Mouse (Mus musculus): Measurements from ENCODE around the gene B430218F22Rik. TPM values are rescaled to one million over a fixed set of nuclear protein-coding genes. Genes with fewer than 3 reads are reported as not detected.
"Not testable (repeated sequence)": the region's sequence is repeated elsewhere in the genome, so short reads cannot be mapped to it uniquely, and the experiment has no call there.

Gene B430218F22Rik
- 0.78 and 1.3 TPM in 2 replicates for polyA plus RNA-seq (2015; fragmentation: Nextera tagmentation; extraction: Ambion mirVana)

DNA sequence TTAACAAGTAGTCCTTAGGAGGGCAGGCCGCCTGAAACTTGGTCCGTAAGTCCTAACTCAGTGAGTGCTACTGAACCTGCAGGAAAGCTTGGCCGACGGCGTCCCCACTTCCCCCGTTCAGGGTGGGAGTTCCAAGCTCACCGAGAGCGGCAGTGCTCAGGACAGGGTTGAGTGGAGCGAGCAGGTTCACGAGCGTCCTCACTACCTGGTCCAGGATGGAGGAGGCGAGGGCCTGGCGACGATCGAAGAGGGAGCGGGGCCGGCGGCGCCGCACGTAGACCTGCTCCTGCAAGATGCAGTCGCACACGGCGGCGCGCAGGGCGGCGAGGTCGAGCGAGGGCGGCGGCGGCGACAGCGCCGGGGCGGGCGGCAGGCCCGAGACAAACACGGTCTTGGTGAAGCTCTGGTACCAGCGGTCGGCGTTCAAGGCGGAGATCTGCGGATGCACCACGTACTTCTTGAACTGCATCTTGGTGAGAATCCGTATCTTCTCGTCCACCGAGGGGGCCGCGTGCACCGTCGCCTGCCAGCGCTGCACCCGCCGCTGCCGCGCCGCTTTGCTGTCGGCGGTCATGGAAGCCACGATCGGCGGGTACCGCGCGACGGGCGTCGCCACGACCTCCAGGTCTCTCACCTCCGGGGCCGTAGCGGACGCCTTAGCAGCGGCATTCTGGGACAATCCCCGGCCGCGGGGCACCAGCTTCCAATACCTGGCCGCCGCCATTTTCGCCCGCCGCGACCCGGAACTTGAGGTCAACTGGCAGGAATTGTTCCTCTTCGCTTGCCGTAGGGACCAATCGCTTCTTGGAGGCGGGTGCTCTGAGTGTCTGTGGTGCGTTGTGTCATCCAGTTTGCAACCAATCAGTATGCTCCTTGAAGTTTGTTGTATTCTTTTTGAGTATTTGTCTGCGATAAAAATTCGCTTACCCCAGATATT is at the start of gene B430218F22Rik, which contains the start of gene Mrps30:
TSS of gene B430218F22Rik (plus strand) at position 120 of the 937 bp plus-strand sequence.
TSS of gene Mrps30 (minus strand) at position 742 of the 937 bp plus-strand sequence.
- no peaks in the 10 kb centered on the region for H3K9me3 ChIP-seq (ENCODE audit: control insufficient read depth, low read length)
- peak within 1 kb of the TSS; percentile 70 for H3K4me3 ChIP-seq (ENCODE audit: low read length)
- H3K4me2 ChIP-seq (ENCODE audit: low read length): peak within 1 kb of the TSS; percentile 89
- H3K27ac ChIP-seq (ENCODE audit: low read depth, low read length): peak within 1 kb of the TSS; percentile 79
- peak within 1 kb of the TSS; percentile 91 for H3K9ac ChIP-seq (ENCODE audit: low read depth, low read length)
- peaks cover 21% of the 10 kb centered on the region for H3K36me3 ChIP-seq (ENCODE audit: control insufficient read depth, insufficient read depth, low read length)
- no peaks in the 10 kb centered on the region for H3K27me3 ChIP-seq (replicated peaks; ENCODE audit: control insufficient read depth, insufficient read depth, low read length)
- peak; percentile 99 for ATAC-seq
- WGBS: under 1% methylated on average over 89 of the region's 93 CpGs
- H3K4me1 ChIP-seq (ENCODE audit: control insufficient read depth, insufficient read depth, low read depth, low read length): peaks cover 11% of the 10 kb centered on the region

DNA sequence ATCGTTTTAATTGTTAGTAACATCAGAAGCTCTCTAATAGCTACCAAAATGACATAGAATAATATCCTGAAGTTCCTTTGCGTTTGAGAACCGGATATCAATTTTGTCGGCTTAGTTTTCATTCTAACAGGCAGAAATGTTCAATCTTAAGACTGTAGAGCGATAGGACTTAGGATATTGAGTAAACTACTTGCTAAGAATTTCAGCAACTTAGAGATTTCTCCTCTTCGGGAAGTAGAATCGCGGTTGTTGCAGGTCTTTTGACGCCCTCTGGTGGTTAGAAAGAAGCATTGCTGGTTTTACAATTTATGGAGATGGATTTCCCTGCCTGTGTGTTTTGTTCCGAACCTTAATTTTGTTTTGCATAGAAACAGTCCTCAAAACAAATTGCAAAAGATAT is 36.2 kb upstream of the B430218F22Rik start:
- Histone ChIP-seq H3K27ac (ENCODE audit: low read depth, low read length) (no peak overlapping the region), H3K27me3 (replicated peaks; ENCODE audit: control insufficient read depth, insufficient read depth, low read length) (no peaks in the 10 kb centered on the region), H3K4me3 (ENCODE audit: low read length) (no peak overlapping the region), H3K9ac (ENCODE audit: low read depth, low read length) (no peak overlapping the region), H3K9me3 (ENCODE audit: control insufficient read depth, low read length) (no peaks in the 10 kb centered on the region), H3K36me3 (ENCODE audit: control insufficient read depth, insufficient read depth, low read length) (no peaks in the 10 kb centered on the region), H3K4me2 (ENCODE audit: low read length) (no peak overlapping the region), H3K4me1 (ENCODE audit: control insufficient read depth, insufficient read depth, low read depth, low read length) (no peaks in the 10 kb centered on the region)
- 0 out of 2 replicates have a peak, but pooled peaks have one; percentile 45 for ATAC-seq
- 23% methylated on average over 10 of the region's 10 CpGs for WGBS

DNA sequence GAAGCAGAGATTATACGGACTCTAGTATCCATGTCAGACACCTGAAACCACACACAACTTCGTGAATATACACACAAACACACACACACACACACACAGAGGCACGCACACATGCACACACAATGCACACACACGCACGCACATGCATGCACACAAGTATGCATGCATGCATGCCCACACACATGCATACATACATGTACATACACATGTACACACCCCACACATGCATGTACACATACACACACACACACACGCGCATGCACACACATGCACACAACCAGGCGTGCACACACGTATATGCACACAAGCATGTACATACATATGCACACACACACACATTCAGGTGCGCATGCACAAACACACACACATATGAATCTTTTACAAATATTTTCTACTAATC is 35.6 kb upstream of the B430218F22Rik start:
- no peak for ATAC-seq
- H3K4me2 ChIP-seq (ENCODE audit: low read length): no peak overlapping the region
- no peaks in the 10 kb centered on the region for H3K27me3 ChIP-seq (replicated peaks; ENCODE audit: control insufficient read depth, insufficient read depth, low read length)
- H3K36me3 ChIP-seq (ENCODE audit: control insufficient read depth, insufficient read depth, low read length): no peaks in the 10 kb centered on the region
- WGBS: 88% methylated on average over 10 of the region's 10 CpGs
- H3K27ac ChIP-seq (ENCODE audit: low read depth, low read length): no peak overlapping the region
- H3K9me3 ChIP-seq (ENCODE audit: control insufficient read depth, low read length): no peaks in the 10 kb centered on the region
- H3K4me3 ChIP-seq (ENCODE audit: low read length): no peak overlapping the region
- no peaks in the 10 kb centered on the region for H3K4me1 ChIP-seq (ENCODE audit: control insufficient read depth, insufficient read depth, low read depth, low read length)
- H3K9ac ChIP-seq (ENCODE audit: low read depth, low read length): no peak overlapping the region

DNA sequence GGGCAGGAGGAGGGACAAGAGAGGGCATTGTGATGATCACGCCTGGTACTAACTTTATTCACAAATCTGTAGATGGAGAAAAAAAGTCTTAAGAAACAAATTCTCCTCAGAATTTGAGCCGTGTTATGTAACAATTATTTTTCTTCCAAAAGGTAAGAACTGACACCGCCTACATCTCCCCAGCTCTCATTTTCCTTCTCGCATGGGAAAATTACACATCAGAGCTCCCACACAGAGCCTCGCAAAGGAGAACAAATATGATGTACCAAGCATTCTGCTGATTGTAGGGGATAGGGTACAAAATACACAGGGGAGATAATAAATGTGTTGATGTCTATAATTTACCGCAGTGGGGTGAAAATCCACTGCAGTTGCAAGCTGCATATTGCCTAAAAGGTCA is 23.1 kb upstream of the B430218F22Rik start:
- no peaks in the 10 kb centered on the region for H3K27me3 ChIP-seq (replicated peaks; ENCODE audit: control insufficient read depth, insufficient read depth, low read length)
- ATAC-seq: no peak
- no peaks in the 10 kb centered on the region for H3K4me1 ChIP-seq (ENCODE audit: control insufficient read depth, insufficient read depth, low read depth, low read length)
- H3K36me3 ChIP-seq (ENCODE audit: control insufficient read depth, insufficient read depth, low read length): no peaks in the 10 kb centered on the region
- no peak overlapping the region for H3K27ac ChIP-seq (ENCODE audit: low read depth, low read length)
- no peak overlapping the region for H3K4me3 ChIP-seq (ENCODE audit: low read length)
- H3K9me3 ChIP-seq (ENCODE audit: control insufficient read depth, low read length): no peaks in the 10 kb centered on the region
- no peak overlapping the region for H3K4me2 ChIP-seq (ENCODE audit: low read length)
- H3K9ac ChIP-seq (ENCODE audit: low read depth, low read length): no peak overlapping the region
- WGBS: 90% methylated on average over 6 of the region's 6 CpGs

DNA sequence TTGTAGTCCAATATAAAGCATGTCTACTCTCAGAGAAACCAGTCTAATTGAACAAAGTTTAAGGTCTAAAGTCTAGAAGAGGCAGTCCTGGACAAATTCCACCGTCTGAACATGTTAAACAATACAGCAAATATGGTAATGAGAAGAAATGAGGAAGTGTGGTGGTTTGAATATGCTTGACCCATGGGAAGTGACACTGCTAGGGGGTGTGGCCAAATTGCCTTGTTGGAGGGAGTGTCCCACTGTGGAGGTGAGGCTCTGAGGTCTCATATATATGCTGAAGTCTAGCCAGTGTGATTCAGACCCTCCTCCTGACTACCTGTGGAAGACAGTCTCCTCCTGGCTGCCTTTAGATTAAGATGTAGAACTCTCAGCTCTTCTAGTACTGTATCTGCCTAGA is 20.7 kb upstream of the B430218F22Rik start:
- Histone ChIP-seq H3K4me3 (ENCODE audit: low read length) (no peak overlapping the region), H3K4me1 (ENCODE audit: control insufficient read depth, insufficient read depth, low read depth, low read length) (no peaks in the 10 kb centered on the region), H3K4me2 (ENCODE audit: low read length) (no peak overlapping the region), H3K9me3 (ENCODE audit: control insufficient read depth, low read length) (no peaks in the 10 kb centered on the region), H3K9ac (ENCODE audit: low read depth, low read length) (no peak overlapping the region), H3K27me3 (replicated peaks; ENCODE audit: control insufficient read depth, insufficient read depth, low read length) (no peaks in the 10 kb centered on the region), H3K27ac (ENCODE audit: low read depth, low read length) (no peak overlapping the region), H3K36me3 (ENCODE audit: control insufficient read depth, insufficient read depth, low read length) (no peaks in the 10 kb centered on the region)
- WGBS: 69% methylated on average over 1 of the region's 1 CpGs
- ATAC-seq: no peak

DNA sequence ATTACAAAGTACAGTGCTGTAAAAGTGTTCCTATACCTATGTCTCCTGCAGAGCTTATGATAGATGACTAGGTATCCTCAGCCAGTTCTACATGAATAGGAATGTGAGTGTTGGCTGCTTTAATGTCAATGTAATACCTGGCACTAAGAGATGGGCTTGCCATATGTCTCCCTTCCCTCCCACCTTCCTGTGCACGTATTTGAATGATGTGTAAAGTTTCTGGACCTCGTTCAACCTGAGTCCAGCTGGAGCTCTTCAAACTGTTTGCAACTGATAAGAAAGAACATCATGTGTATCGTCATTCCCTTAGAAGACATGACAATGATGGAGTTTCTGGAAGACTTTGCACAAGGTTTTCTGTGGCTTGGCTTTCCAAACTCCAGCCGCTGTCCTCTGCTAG is 13.6 kb upstream of the B430218F22Rik start:
- H3K9ac ChIP-seq (ENCODE audit: low read depth, low read length): no peak overlapping the region
- whole genome bisulfite sequencing: 85% methylated on average over 4 of the region's 4 CpGs

DNA sequence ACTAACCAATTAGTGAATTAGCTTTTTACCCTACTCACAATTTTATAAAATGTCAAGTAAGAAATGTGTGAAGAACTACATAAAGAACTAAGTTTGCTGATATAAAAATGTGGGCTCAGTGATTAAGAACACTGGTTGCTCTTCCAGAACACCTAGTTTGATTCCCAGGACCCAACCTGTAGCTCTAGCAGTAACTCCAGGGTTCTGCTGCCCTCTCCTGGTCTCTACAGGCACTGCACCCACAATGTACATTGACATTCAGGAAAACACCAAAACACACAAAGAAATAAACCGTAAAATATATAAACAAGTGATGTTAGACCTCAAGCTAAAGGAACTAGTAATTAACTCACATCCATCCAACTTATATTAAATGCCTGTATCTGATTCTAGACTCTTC is 7.3 kb upstream of the B430218F22Rik start:
- H3K9me3 ChIP-seq (ENCODE audit: control insufficient read depth, low read length): no peaks in the 10 kb centered on the region
- peaks cover 31% of the 10 kb centered on the region for H3K36me3 ChIP-seq (ENCODE audit: control insufficient read depth, insufficient read depth, low read length)
- no peak overlapping the region for H3K4me3 ChIP-seq (ENCODE audit: low read length)
- H3K4me1 ChIP-seq (ENCODE audit: control insufficient read depth, insufficient read depth, low read depth, low read length): no peaks in the 10 kb centered on the region
- 80% methylated on average over 1 of the region's 1 CpGs for WGBS
- H3K27me3 ChIP-seq (replicated peaks; ENCODE audit: control insufficient read depth, insufficient read depth, low read length): no peaks in the 10 kb centered on the region
- H3K27ac ChIP-seq (ENCODE audit: low read depth, low read length): no peak overlapping the region
- H3K4me2 ChIP-seq (ENCODE audit: low read length): no peak overlapping the region
- ATAC-seq: 0 out of 2 replicates have a peak, but pooled peaks have one; percentile 52
- no peak overlapping the region for H3K9ac ChIP-seq (ENCODE audit: low read depth, low read length)

More for the DNA sequence above, 13.6 kb upstream of the B430218F22Rik start:
- Histone ChIP-seq H3K9me3 (ENCODE audit: control insufficient read depth, low read length) (no peaks in the 10 kb centered on the region), H3K4me3 (ENCODE audit: low read length) (no peak overlapping the region), H3K36me3 (ENCODE audit: control insufficient read depth, insufficient read depth, low read length) (peaks cover 1% of the 10 kb centered on the region), H3K4me1 (ENCODE audit: control insufficient read depth, insufficient read depth, low read depth, low read length) (no peaks in the 10 kb centered on the region), H3K27ac (ENCODE audit: low read depth, low read length) (no peak overlapping the region), H3K4me2 (ENCODE audit: low read length) (no peak overlapping the region), H3K27me3 (replicated peaks; ENCODE audit: control insufficient read depth, insufficient read depth, low read length) (no peaks in the 10 kb centered on the region)
- no peak for ATAC-seq

DNA sequence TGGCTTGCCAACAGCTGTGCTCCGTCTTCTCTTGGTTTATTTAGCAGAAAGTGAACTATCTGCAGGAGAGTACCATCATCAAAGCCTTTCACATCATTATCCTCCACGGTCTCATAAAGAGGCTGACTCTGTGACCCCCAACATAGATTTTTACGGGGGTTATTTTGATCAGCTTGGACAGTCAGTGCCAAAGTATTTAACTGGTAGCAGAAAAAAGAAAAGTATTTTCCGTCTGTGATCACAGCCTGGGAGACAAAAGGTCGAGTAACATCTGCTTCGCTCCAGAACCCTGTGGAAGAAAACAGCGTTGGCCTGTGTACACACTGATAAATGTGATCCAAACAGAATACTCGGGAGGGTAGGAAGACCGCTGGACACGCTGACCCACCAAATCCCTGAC is 6.0 kb upstream of the B430218F22Rik start:
- ATAC-seq: no peak
- WGBS: 83% methylated on average over 10 of the region's 10 CpGs
- Histone ChIP-seq H3K27me3 (replicated peaks; ENCODE audit: control insufficient read depth, insufficient read depth, low read length) (no peaks in the 10 kb centered on the region), H3K27ac (ENCODE audit: low read depth, low read length) (no peak overlapping the region), H3K4me1 (ENCODE audit: control insufficient read depth, insufficient read depth, low read depth, low read length) (peaks cover under 1% of the 10 kb centered on the region), H3K9me3 (ENCODE audit: control insufficient read depth, low read length) (no peaks in the 10 kb centered on the region), H3K4me2 (ENCODE audit: low read length) (no peak overlapping the region), H3K4me3 (ENCODE audit: low read length) (no peak overlapping the region), H3K9ac (ENCODE audit: low read depth, low read length) (no peak overlapping the region), H3K36me3 (ENCODE audit: control insufficient read depth, insufficient read depth, low read length) (peaks cover 35% of the 10 kb centered on the region)

DNA sequence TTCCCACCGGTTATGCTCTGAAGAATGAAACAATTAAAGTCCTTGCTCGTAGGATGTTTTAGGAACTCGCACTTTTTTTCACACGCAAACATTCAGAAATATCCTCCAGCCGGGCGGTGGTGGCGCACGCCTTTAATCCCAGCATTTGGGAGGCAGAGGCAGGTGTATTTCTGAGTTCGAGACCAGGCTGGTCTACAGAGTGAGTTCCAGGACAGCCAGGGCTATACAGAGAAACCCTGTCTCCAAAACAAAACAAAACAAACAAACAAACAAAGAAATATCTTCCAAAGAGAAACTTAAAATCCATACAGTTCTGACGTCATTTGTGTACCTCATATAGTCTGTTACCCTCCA is 995 bp downstream of the B430218F22Rik start:
- H3K9me3 ChIP-seq (ENCODE audit: control insufficient read depth, low read length); H3K27me3 ChIP-seq (replicated peaks; ENCODE audit: control insufficient read depth, insufficient read depth, low read length); H3K9ac ChIP-seq (ENCODE audit: low read depth, low read length); H3K27ac ChIP-seq (ENCODE audit: low read depth, low read length): not testable (repeated sequence)
- peak overlapping the region; percentile 70 for H3K4me3 ChIP-seq (ENCODE audit: low read length)
- peaks cover 11% of the 10 kb centered on the region for H3K4me1 ChIP-seq (ENCODE audit: control insufficient read depth, insufficient read depth, low read depth, low read length)
- peak overlapping the region; percentile 54 for H3K4me2 ChIP-seq (ENCODE audit: low read length)
- WGBS: 9% methylated on average over 10 of the region's 10 CpGs
- ATAC-seq: peak; percentile 63
- H3K36me3 ChIP-seq (ENCODE audit: control insufficient read depth, insufficient read depth, low read length): peaks cover 17% of the 10 kb centered on the region

Measured in hindbrain, embryonic 16.5 days (tissue).